Mouse (Mus musculus): ENCODE data around the gene 9330182L06Rik. TPM values are rescaled to one million over a fixed set of nuclear protein-coding genes. Genes with fewer than 3 reads are reported as not detected.

The 9330182L06Rik gene
- 7.2 and 7.9 TPM in 2 replicates for polyA plus RNA-seq (2016; fragmentation: Nextera tagmentation; extraction: Ambion mirVana)

DNA sequence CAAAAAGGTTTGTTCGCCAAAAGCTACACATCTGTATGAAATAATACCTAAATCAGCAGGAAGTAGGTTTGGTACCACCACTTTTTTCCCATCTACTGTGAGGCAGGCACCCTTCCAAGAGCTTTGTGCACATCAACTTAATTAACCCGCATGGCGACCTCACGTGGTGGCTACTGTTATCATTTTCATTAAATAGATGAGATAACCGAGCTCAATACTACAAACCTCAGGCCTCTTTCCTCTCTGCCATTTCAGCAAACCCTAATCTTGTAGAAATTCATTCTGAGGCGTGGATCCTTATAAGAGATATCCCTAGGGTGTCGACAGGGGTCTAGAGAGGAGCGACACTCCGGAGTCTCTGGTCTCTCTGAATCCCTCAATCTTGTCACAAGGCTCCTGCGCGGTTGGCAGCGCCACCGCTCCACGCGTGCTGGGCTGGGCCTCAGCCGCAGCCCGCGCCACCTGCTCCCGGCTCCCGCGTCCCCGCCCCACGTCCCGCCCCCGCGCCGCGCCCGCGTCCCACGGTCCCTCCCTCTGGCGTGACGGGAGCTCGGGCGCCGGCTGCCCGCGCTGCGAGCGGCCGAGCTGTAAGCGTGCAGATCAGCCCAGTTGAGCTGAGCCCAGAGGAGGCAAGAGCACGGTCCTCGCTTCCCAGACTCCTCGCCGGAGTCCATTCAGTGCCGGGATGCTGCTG is at the start of gene 9330182L06Rik:
Gene 9330182L06Rik (plus strand): TSS at position 533 of the 694 bp plus-strand sequence.
- ATAC-seq (ENCODE audit: low FRiP score, low read depth): peak; percentile 92
- H3K9me3 ChIP-seq: no peaks in the 10 kb centered on the region
- peak within 1 kb of the TSS; percentile 81 for H3K9ac ChIP-seq (replicated peaks)
- WGBS: under 1% methylated on average over 39 of the region's 47 CpGs
- H3K4me3 ChIP-seq: peak within 1 kb of the TSS; percentile 73
- peaks cover 15% of the 10 kb centered on the region for H3K4me1 ChIP-seq
- no peaks in the 10 kb centered on the region for H3K36me3 ChIP-seq
- peak within 1 kb of the TSS; percentile 87 for H3K27ac ChIP-seq (replicated peaks)
- peaks cover 5% of the 10 kb centered on the region; the same call in 1 of the 2 replicates for H3K27me3 ChIP-seq
- peak within 1 kb of the TSS; percentile 78 for H3K4me2 ChIP-seq (replicated peaks)

DNA sequence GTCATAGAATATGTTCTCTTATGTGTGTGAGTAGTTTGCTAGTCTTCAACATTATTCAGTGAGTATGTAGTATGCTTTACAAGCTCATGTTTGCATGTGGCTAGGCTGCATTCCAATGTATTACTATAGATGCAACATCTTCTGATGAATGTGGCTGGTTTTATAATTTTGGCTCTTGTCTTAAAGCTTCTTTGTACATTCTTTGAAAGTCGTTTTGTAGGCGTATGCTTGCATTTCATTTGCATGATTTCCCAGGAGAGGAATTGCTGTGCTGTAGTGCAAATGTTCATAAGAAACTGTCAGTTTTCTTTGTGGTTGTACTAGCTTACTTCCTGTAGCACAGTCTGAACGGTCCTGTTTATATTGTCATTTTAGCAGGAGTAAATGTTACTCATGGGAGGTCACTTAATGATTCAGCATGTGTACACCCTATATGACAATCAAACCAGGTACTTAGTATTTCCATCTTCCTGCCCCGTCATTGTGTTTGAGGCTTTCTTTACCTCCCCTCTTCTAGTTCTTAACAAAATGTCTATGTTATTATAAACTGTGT is 38.4 kb upstream of the 9330182L06Rik start:
- no peak for ATAC-seq (ENCODE audit: low FRiP score, low read depth)

DNA sequence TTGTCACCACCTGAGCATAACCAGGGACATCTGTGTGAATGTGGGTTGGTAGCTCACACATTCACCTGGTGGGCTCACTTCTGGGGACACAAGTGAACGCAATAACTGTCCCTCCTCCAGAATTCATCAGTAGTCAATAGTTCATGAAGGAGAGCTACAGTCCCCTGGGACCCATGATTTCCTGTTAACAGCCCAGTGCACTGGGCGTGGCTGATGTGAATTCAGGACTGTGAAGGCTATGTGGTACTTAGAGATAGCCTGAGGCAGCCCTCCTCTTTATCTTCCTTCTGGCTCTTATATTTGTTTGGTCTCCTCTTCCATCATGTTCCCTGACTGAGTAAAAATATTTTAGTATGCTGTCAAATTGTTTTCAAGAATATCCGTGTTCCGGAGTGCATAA is 1.6 kb upstream of the 9330182L06Rik start:
- H3K27me3 ChIP-seq: peaks cover 5% of the 10 kb centered on the region; the same call in 1 of the 2 replicates
- H3K9ac ChIP-seq (replicated peaks): no peak overlapping the region
- ATAC-seq (ENCODE audit: low FRiP score, low read depth): no peak
- no peak overlapping the region for H3K4me2 ChIP-seq (replicated peaks)
- H3K4me1 ChIP-seq: peaks cover 15% of the 10 kb centered on the region
- H3K27ac ChIP-seq (replicated peaks): no peak overlapping the region
- H3K9me3 ChIP-seq: no peaks in the 10 kb centered on the region
- no peak overlapping the region for H3K4me3 ChIP-seq
- no peaks in the 10 kb centered on the region for H3K36me3 ChIP-seq
- WGBS: 79% methylated on average over 4 of the region's 4 CpGs

More for the DNA sequence above, 38.4 kb upstream of the 9330182L06Rik start:
- no peaks in the 10 kb centered on the region for H3K9me3 ChIP-seq
- H3K9ac ChIP-seq (replicated peaks): no peak overlapping the region
- H3K27me3 ChIP-seq: no peaks in the 10 kb centered on the region
- no peaks in the 10 kb centered on the region for H3K4me1 ChIP-seq
- no peak overlapping the region for H3K4me3 ChIP-seq
- 83% methylated on average over 4 of the region's 4 CpGs for WGBS
- no peak overlapping the region for H3K27ac ChIP-seq (replicated peaks)
- H3K36me3 ChIP-seq: no peaks in the 10 kb centered on the region
- no peak overlapping the region for H3K4me2 ChIP-seq (replicated peaks)

DNA sequence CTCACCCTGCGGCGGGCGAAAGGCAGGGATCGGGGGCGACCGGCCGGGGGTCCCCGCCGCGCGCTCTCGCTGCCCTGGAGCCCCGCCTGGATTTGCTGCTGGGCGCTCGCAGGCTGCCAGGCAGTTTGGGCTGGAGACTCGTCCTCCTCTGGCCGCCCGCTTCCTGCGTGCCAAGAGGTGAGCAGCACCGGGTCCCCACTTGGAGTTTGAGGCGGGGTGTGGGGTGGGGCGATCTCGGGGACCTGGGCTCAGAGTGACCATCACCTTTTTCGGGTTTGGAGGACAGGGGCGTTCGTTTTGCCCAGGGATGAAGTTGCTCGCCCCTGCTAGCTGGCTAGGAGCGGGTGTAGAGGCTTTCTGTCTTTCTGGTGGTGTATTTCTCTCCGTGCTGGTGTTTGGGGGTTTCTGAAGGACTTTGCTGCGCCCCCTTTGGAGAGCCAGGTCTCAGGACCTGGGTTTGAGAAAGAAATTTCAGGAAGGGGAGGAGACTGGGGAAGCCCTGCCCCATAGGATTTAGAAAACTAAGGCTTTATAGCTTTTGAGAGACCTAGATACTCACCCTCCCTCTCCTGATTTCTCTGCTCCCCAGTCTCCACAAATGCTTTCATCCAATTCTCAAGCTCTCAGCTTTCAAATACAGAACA is 484 bp downstream of the 9330182L06Rik start:
- Histone ChIP-seq H3K4me1 (peaks cover 15% of the 10 kb centered on the region), H3K4me2 (replicated peaks) (peak overlapping the region; percentile 78), H3K9me3 (0 out of 2 replicates have a peak, but pooled peaks cover 3% of the 10 kb centered on the region), H3K4me3 (peak overlapping the region; percentile 73), H3K27ac (replicated peaks) (peak overlapping the region; percentile 87), H3K9ac (replicated peaks) (peak overlapping the region; percentile 81), H3K27me3 (peaks cover 5% of the 10 kb centered on the region; the same call in 1 of the 2 replicates), H3K36me3 (no peaks in the 10 kb centered on the region)
- WGBS: under 1% methylated on average over 30 of the region's 30 CpGs
- peak; percentile 86; the same call in 1 of the 2 replicates for ATAC-seq (ENCODE audit: low FRiP score, low read depth)

DNA sequence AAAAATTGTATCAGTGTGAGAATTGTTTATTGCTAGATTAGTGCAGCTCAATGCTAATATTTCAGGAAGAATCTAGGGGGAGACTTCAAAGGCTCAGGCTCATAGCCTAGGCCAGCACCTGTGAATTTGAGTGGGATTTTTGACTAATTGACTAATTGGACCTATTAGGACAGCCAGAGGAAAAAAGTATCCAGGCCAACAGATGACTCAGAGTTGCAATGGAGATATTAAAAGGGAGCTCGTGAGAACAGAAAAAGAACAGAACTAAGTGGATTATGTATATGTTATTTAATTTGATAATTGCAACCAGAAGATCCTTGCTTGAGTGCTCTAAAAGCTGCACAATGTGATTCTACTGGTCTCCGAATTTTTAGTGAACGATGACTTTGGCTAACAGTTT is 3.7 kb downstream of the 9330182L06Rik start:
- no peaks in the 10 kb centered on the region for H3K36me3 ChIP-seq
- H3K9me3 ChIP-seq: 0 out of 2 replicates have a peak, but pooled peaks cover 5% of the 10 kb centered on the region
- 79% methylated on average over 3 of the region's 3 CpGs for WGBS
- no peak overlapping the region for H3K4me2 ChIP-seq (replicated peaks)
- no peak overlapping the region for H3K9ac ChIP-seq (replicated peaks)
- no peak overlapping the region for H3K27ac ChIP-seq (replicated peaks)
- ATAC-seq (ENCODE audit: low FRiP score, low read depth): no peak
- H3K27me3 ChIP-seq: peaks cover 5% of the 10 kb centered on the region; the same call in 1 of the 2 replicates
- no peak overlapping the region for H3K4me3 ChIP-seq
- peaks cover 15% of the 10 kb centered on the region for H3K4me1 ChIP-seq

DNA sequence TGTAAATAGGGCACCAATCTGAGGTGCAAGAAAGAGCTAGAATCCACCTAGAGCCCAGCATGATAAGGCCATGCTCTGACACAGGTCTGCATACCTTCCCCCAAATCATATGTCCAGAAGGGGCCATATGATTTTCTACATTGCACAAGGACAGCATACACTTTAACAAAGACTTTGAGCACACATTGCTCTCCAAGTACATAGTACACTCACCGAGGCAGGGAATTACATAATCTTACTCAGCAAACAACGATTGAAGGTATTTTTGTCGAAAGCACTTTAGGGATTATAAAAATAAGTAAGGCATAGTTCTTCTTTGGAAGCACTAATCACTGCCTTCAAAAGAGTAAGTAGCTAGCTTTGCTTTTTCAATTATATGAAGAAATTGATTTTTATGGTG is 7.1 kb downstream of the 9330182L06Rik start:
- Histone ChIP-seq H3K9ac (replicated peaks) (no peak overlapping the region), H3K4me3 (no peak overlapping the region), H3K27ac (replicated peaks) (no peak overlapping the region), H3K9me3 (0 out of 2 replicates have a peak, but pooled peaks cover 5% of the 10 kb centered on the region), H3K4me1 (no peaks in the 10 kb centered on the region), H3K4me2 (replicated peaks) (no peak overlapping the region), H3K27me3 (no peaks in the 10 kb centered on the region), H3K36me3 (no peaks in the 10 kb centered on the region)
- ATAC-seq (ENCODE audit: low FRiP score, low read depth): no peak
- 86% methylated on average over 3 of the region's 3 CpGs for WGBS

DNA sequence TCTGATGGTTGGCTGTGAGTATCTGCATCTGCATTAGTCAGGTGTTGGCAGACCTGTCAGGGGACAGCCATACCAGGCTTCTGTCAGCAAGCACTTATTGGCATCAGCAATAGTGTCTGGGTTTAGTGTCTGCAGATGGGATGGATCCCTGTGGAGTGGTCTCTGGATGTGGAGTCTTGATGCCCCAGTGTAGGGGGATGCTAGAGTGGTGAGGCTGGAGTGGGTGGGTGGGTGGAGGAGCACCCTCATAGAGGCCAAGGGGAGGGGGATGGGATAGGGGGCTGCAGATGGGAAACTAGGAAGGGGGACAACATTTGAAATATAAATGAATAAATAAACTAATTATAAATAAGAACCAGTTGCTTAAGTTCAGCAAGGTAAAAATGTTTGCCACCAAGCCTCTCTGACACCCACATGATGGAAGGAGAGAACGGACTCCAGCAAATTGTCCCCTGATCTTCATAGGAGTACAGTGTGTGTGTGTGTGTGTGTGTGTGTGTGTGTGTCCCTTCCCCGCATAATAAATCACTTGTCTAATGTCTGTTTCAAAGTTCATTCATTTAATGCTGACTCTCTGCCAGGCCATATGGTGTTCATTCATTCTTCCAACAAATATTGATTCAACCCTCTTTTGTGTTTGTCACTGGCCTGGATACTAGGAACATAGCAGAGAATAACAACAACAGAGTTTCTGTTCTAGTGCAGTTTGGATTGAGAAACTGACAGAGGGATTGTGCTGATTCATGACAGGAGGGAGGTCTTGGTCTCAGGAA is 30.0 kb downstream of the 9330182L06Rik start:
- WGBS: 78% methylated on average over 2 of the region's 2 CpGs
- H3K27me3 ChIP-seq: no peaks in the 10 kb centered on the region
- peak; percentile 34; the same call in 1 of the 2 replicates for ATAC-seq (ENCODE audit: low FRiP score, low read depth)

DNA sequence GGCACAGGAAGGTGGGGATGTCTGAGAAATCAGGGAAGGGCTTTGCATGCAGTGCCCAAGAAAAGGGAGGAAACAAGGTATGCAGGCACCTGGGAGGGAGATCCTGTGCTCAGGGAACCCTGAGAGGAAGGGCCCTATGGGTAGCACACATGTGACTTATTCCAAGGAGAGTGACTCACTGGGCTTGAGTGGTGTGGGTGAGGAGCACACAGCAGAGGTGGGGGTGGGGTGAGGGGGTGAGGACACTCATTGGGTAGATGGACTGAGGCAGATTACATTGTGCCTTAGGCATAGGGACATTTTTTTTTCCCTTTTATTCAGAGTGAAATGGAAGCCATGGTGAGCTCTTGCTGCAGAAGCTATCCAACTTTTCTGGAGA is 30.6 kb downstream of the 9330182L06Rik start:
- H3K4me1 ChIP-seq: no peaks in the 10 kb centered on the region
- 0 out of 2 replicates have a peak, but pooled peaks have one; percentile 27 for ATAC-seq (ENCODE audit: low FRiP score, low read depth)

More for the DNA sequence above, 30.0 kb downstream of the 9330182L06Rik start:
- Histone ChIP-seq H3K4me1 (no peaks in the 10 kb centered on the region), H3K9me3 (no peaks in the 10 kb centered on the region), H3K4me3 (no peak overlapping the region), H3K27ac (replicated peaks) (no peak overlapping the region), H3K4me2 (replicated peaks) (no peak overlapping the region), H3K36me3 (no peaks in the 10 kb centered on the region), H3K9ac (replicated peaks) (no peak overlapping the region)

DNA sequence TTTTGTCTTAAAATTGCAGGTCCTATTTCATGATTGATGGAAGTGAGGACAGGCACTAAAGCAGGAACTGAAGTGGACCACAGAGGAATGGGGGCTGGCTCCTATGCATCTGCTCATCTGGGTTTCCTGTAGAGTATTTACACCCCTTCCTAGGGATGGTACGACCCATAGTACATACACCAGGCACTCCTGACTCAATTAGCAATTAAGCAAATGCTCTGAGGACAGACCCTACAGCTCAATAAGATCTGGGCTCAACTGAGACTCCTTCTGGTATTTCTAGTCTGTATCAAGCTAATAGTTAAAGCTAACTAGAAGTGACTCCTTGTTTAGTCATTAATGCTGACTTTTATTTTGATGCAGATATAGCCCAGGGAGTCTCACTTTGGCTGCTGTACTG is 60.9 kb downstream of the 9330182L06Rik start:
- 82% methylated on average over 1 of the region's 1 CpGs for WGBS
- ATAC-seq (ENCODE audit: low FRiP score, low read depth): no peak

More for the DNA sequence above, 30.6 kb downstream of the 9330182L06Rik start:
- no peaks in the 10 kb centered on the region for H3K9me3 ChIP-seq
- H3K4me2 ChIP-seq (replicated peaks): no peak overlapping the region
- H3K27me3 ChIP-seq: no peaks in the 10 kb centered on the region
- H3K27ac ChIP-seq (replicated peaks): no peak overlapping the region
- H3K9ac ChIP-seq (replicated peaks): no peak overlapping the region
- H3K4me3 ChIP-seq: no peak overlapping the region
- H3K36me3 ChIP-seq: no peaks in the 10 kb centered on the region

DNA sequence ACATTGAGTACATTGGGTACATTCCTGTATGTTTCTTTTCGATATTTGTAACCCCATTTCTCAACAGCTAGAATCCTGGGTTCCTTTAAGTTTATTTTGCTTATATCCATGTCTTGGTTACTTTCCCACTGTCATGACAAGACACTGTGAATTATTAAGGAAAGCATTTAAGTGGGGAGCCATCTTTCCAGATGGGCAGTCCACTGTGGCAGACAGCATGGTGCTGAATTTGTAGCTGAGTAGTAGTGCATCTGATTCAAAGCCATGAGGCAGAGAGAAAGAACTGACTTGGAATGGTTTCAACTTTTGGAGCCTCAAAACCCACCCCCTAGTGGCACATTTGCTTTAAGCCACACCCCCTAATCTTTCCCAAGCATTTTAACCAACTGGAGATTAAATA is 61.6 kb downstream of the 9330182L06Rik start:
- Histone ChIP-seq H3K36me3 (no peaks in the 10 kb centered on the region), H3K9me3 (no peaks in the 10 kb centered on the region), H3K27ac (replicated peaks) (no peak overlapping the region), H3K4me1 (no peaks in the 10 kb centered on the region), H3K27me3 (no peaks in the 10 kb centered on the region), H3K4me3 (no peak overlapping the region), H3K4me2 (replicated peaks) (no peak overlapping the region), H3K9ac (replicated peaks) (no peak overlapping the region)
- WGBS: 92% methylated on average over 1 of the region's 1 CpGs
- ATAC-seq (ENCODE audit: low FRiP score, low read depth): no peak

More for the DNA sequence above, 60.9 kb downstream of the 9330182L06Rik start:
- H3K4me2 ChIP-seq (replicated peaks): no peak overlapping the region
- no peaks in the 10 kb centered on the region for H3K36me3 ChIP-seq
- no peaks in the 10 kb centered on the region for H3K9me3 ChIP-seq
- no peak overlapping the region for H3K9ac ChIP-seq (replicated peaks)
- H3K27ac ChIP-seq (replicated peaks): no peak overlapping the region
- H3K27me3 ChIP-seq: no peaks in the 10 kb centered on the region
- no peaks in the 10 kb centered on the region for H3K4me1 ChIP-seq
- no peak overlapping the region for H3K4me3 ChIP-seq

DNA sequence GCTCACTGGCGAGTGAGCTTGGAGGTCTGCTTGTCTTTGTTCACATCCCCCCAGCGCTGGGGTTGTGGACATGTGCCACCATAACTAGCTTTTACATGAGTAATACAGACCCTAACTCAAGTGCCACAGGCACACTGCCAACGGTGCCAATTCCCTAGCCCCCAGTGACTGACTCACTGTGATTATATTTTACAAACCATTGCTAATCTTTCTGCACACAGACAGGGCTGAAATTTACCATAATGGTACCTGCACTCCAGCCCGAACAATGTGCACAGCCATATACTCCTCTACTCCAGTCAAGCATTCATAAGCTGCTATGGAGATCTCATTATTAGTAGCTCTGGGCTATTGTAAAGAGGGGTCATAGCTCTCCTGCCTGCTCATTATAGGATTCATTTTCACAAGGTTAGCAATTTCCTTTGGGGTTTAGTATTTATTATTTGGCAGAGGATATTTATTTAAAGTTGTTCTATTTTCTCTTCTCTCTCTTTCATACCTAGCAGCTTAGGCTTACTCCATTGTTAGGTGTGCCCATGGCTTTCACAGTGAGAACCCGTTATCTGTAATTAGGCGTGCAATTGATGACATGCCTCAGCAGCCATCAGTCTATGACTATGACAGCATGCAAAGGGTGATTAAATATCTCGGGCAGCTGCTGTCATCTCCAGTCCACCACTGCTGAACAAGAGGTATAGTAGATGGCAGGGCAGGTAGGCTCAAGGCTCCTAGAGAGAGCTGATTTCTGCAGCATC is 73.0 kb downstream of the 9330182L06Rik start:
- H3K4me2 ChIP-seq (replicated peaks): 0 out of 2 replicates have a peak overlapping the region, but pooled peaks have one; percentile 0
- H3K9ac ChIP-seq (replicated peaks): no peak overlapping the region
- no peak overlapping the region for H3K4me3 ChIP-seq
- H3K9me3 ChIP-seq: no peaks in the 10 kb centered on the region
- H3K4me1 ChIP-seq: peaks cover 15% of the 10 kb centered on the region
- no peaks in the 10 kb centered on the region for H3K27me3 ChIP-seq
- peak overlapping the region; percentile 79 for H3K27ac ChIP-seq (replicated peaks)
- peak; percentile 90 for ATAC-seq (ENCODE audit: low FRiP score, low read depth)
- 47% methylated on average over 7 of the region's 7 CpGs for WGBS
- no peaks in the 10 kb centered on the region for H3K36me3 ChIP-seq

Data from midbrain, embryonic 12.5 days (tissue).